In the genomic region with DNA sequence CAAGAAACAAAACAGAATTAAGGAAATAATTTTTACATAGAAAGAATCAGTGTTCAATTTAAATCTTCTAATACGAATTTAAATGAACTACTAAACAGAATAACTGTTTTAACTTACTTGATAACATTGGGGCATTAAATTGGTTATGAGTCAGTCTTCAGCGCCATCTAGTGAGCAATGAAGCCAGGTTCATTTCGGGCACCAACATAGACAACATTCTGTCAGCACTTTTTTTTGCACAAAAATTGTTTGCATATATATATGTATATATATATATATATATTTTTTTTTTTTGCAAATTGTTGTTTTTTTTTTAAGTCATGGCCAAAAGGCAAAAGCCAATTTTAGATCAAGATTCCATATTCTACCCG, we compare ENCODE assay signal across 9 mouse cellular contexts.
DNase-seq lines count a peak whose midpoint lies in the region; ATAC-seq and TF ChIP-seq lines count a peak whose summit lies in the region.
"Had no signal": no experiment of that assay in that cellular context is flagged by ENCODE, and none has a peak within 500 bp of the region (broad histone marks: within the 10 kb centered on the region; RNA-seq: fewer than 3 reads in every experiment).

No protein-coding gene starts in this region.

- no peak for DNase-seq in heart, adult 2 months
- no peak for DNase-seq in spleen, adult 2 months (ENCODE audit: low read depth in 1 of 2, low spot score in 2 of 2)
- DNase-seq in spleen, adult 12 weeks (ENCODE audit: low spot score): no peak
- peak; percentile 85 for DNase-seq in brain, adult 2 months (ENCODE audit: low read depth, low spot score)
- peak; percentile 74 for DNase-seq in kidney, postnatal 14 days
- peak; percentile 75 for DNase-seq in retina, embryonic 14.5 days (ENCODE audit: low spot score)
- no peak for DNase-seq in urinary bladder, postnatal 25 days (ENCODE audit: low spot score)

- no peak for TF ChIP-seq EP300 in heart, adult 2 months (IDR thresholded peaks at IDR 0.05; ENCODE audit: insufficient read depth, low read depth, low read length)

- H3K27me3 ChIP-seq in heart, adult 2 months (ENCODE audit: control insufficient read depth, insufficient read depth, low read length): no peaks in the 10 kb centered on the region
- no peaks in the 10 kb centered on the region for H3K27me3 ChIP-seq in heart, embryonic 12.5 days (replicated peaks)
- H3K27me3 ChIP-seq in spleen, adult 2 months (ENCODE audit: control insufficient read depth, insufficient read depth, low read length): no peaks in the 10 kb centered on the region
- H3K27me3 ChIP-seq: neural tube, embryonic 12.5 days had no signal

- no peak for TF ChIP-seq POLR2A in heart, adult 2 months (IDR thresholded peaks at IDR 0.05; ENCODE audit: insufficient read depth, low read depth, low read length)
- no peak for TF ChIP-seq POLR2A in spleen, adult 2 months (IDR thresholded peaks at IDR 0.05; ENCODE audit: low read depth, low read length)

- TF ChIP-seq CTCF in heart, adult 2 months (IDR thresholded peaks at IDR 0.05): peak; percentile 86
- TF ChIP-seq CTCF in spleen, adult 2 months (IDR thresholded peaks at IDR 0.05; ENCODE audit: extremely low read depth, insufficient read depth, insufficient read length, insufficient replicate concordance): peak; percentile 25; the same call in 1 of the 2 replicates

- no peak overlapping the region for H3K4me2 ChIP-seq in heart, embryonic 12.5 days
- H3K4me2 ChIP-seq: neural tube, embryonic 12.5 days had no signal

- intact Hi-C loops in heart, adult 2 months (cut with DNase I): no loop called here

- no peak for ATAC-seq in heart, embryonic 12.5 days (ENCODE audit: insufficient number of reproducible peaks, low FRiP score)

- no peak overlapping the region for H3K9ac ChIP-seq in heart, adult 2 months (ENCODE audit: low read depth, low read length)
- no peak overlapping the region for H3K9ac ChIP-seq in heart, embryonic 12.5 days
- H3K9ac ChIP-seq: neural tube, embryonic 12.5 days had no signal

- WGBS in heart, adult 2 months: 26% methylated on average over 4 of the region's 4 CpGs
- 33% methylated on average over 4 of the region's 4 CpGs for WGBS in heart, embryonic 12.5 days
- 28% methylated on average over 4 of the region's 4 CpGs for WGBS in spleen, adult 2 months

- no peaks in the 10 kb centered on the region for H3K9me3 ChIP-seq in heart, embryonic 12.5 days (replicated peaks)
- H3K9me3 ChIP-seq: neural tube, embryonic 12.5 days had no signal

- H3K4me3 ChIP-seq in heart, adult 2 months: no peak overlapping the region
- H3K4me3 ChIP-seq in heart, embryonic 12.5 days: no peak overlapping the region
- no peak overlapping the region for H3K4me3 ChIP-seq in spleen, adult 2 months (ENCODE audit: extremely low read depth, insufficient read depth, insufficient read length)
- H3K4me3 ChIP-seq: neural tube, embryonic 12.5 days had no signal

- H3K36me3 ChIP-seq in heart, adult 2 months (ENCODE audit: control insufficient read depth, insufficient read depth, low read length): no peaks in the 10 kb centered on the region
- H3K36me3 ChIP-seq in heart, embryonic 12.5 days: no peaks in the 10 kb centered on the region
- H3K36me3 ChIP-seq in spleen, adult 2 months (ENCODE audit: control insufficient read depth, insufficient read depth, low read length): no peaks in the 10 kb centered on the region
- H3K36me3 ChIP-seq: neural tube, embryonic 12.5 days had no signal

- H3K4me1 ChIP-seq in heart, adult 2 months (ENCODE audit: control insufficient read depth, insufficient read depth, low read length): no peaks in the 10 kb centered on the region
- no peaks in the 10 kb centered on the region for H3K4me1 ChIP-seq in heart, embryonic 12.5 days (replicated peaks)
- no peaks in the 10 kb centered on the region for H3K4me1 ChIP-seq in spleen, adult 2 months (ENCODE audit: control insufficient read depth, insufficient read depth, insufficient read length)
- H3K4me1 ChIP-seq: neural tube, embryonic 12.5 days had no signal

- no peak overlapping the region for H3K27ac ChIP-seq in heart, adult 2 months
- H3K27ac ChIP-seq in heart, embryonic 12.5 days (ENCODE audit: poor library complexity, severe bottlenecking): no peak overlapping the region
- H3K27ac ChIP-seq in spleen, adult 2 months (ENCODE audit: insufficient read depth, low read length): no peak overlapping the region
- H3K27ac ChIP-seq: neural tube, embryonic 12.5 days had no signal

- H3K79me2 ChIP-seq in heart, adult 2 months (replicated peaks; ENCODE audit: control insufficient read depth, insufficient read depth, low read length): no peaks in the 10 kb centered on the region

Comparison
In these comparisons a context has a peak if more than half of its experiments do, and no peak if none do; other contexts are left out.
1. DNase-seq: peak in brain, adult 2 months (single experiment), kidney, postnatal 14 days (single experiment) and retina, embryonic 14.5 days (single experiment); none in heart, adult 2 months (0 of 2), spleen, adult 2 months (0 of 2), spleen, adult 12 weeks (single experiment) and urinary bladder, postnatal 25 days (single experiment).